ENCODE assay signal across 27 mouse cellular contexts in genomic region chr10:115814878-115815277, GRCm38 (mm10). TPM values are rescaled to one million over a fixed set of nuclear protein-coding genes. Genes with fewer than 3 reads are reported as not detected.
DNase-seq lines count a peak whose midpoint lies in the region; ATAC-seq and TF ChIP-seq lines count a peak whose summit lies in the region.
"Had no signal": no experiment of that assay in that cellular context is flagged by ENCODE, and none has a peak within 500 bp of the region (broad histone marks: within the 10 kb centered on the region; RNA-seq: fewer than 3 reads in every experiment).

No protein-coding gene starts in this region.

- ATAC-seq in intestine, embryonic 15.5 days = peak; percentile 27; the same call in 1 of the 2 replicates
- ATAC-seq in stomach, postnatal 0 days (ENCODE audit: low FRiP score, low TSS enrichment) = no peak
- ATAC-seq: CD4-positive, CD25-positive, alpha-beta regulatory T cell, adult 4 months; forebrain, embryonic 15.5 days had no signal

- no peaks in the 10 kb centered on the region for H3K79me2 ChIP-seq in myocyte (ENCODE audit: control insufficient read depth, insufficient read depth)

- no peak overlapping the region for H3K27ac ChIP-seq in intestine, embryonic 15.5 days
- no peak overlapping the region for H3K27ac ChIP-seq in stomach, postnatal 0 days (replicated peaks)
- H3K27ac ChIP-seq: embryonic facial prominence, embryonic 10.5 days; embryonic facial prominence, embryonic 13.5 days; forebrain, embryonic 12.5 days; forebrain, embryonic 15.5 days; heart, adult 2 months; hindbrain, embryonic 12.5 days; hindbrain, embryonic 15.5 days had no signal

- no peaks in the 10 kb centered on the region for H3K36me3 ChIP-seq in intestine, embryonic 15.5 days
- H3K36me3 ChIP-seq in myocyte (ENCODE audit: control insufficient read depth, insufficient read depth) = no peaks in the 10 kb centered on the region
- no peaks in the 10 kb centered on the region for H3K36me3 ChIP-seq in stomach, postnatal 0 days (ENCODE audit: control insufficient read depth, insufficient read depth, low read length)
- H3K36me3 ChIP-seq: embryonic facial prominence, embryonic 10.5 days; embryonic facial prominence, embryonic 13.5 days; forebrain, embryonic 12.5 days; forebrain, embryonic 15.5 days; hindbrain, embryonic 12.5 days; hindbrain, embryonic 15.5 days had no signal

- H3K4me2 ChIP-seq in intestine, embryonic 15.5 days (replicated peaks) = peak overlapping the region; percentile 5
- H3K4me2 ChIP-seq in myocyte (ENCODE audit: low read depth) = peak overlapping the region; percentile 60
- peak overlapping the region; percentile 15 for H3K4me2 ChIP-seq in stomach, postnatal 0 days (replicated peaks; ENCODE audit: low read depth)
- H3K4me2 ChIP-seq: embryonic facial prominence, embryonic 13.5 days; forebrain, embryonic 12.5 days; forebrain, embryonic 15.5 days; heart, embryonic 11.5 days; hindbrain, embryonic 12.5 days; hindbrain, embryonic 15.5 days had no signal

- H3K27me3 ChIP-seq in intestine, embryonic 15.5 days (replicated peaks) = no peaks in the 10 kb centered on the region
- H3K27me3 ChIP-seq in myocyte (ENCODE audit: control insufficient read depth, insufficient read depth, insufficient read length) = no peaks in the 10 kb centered on the region
- H3K27me3 ChIP-seq in stomach, postnatal 0 days (ENCODE audit: control insufficient read depth, insufficient read depth, low read length) = no peaks in the 10 kb centered on the region
- H3K27me3 ChIP-seq: embryonic facial prominence, embryonic 13.5 days; forebrain, embryonic 12.5 days; forebrain, embryonic 15.5 days; hindbrain, embryonic 12.5 days; hindbrain, embryonic 15.5 days had no signal

- TF ChIP-seq POLR2A in myocyte (IDR thresholded peaks at IDR 0.05; ENCODE audit: insufficient read length, low read depth) = no peak

- no peaks in the 10 kb centered on the region for H3K4me1 ChIP-seq in intestine, embryonic 15.5 days (replicated peaks)
- no peaks in the 10 kb centered on the region for H3K4me1 ChIP-seq in stomach, postnatal 0 days (replicated peaks; ENCODE audit: control insufficient read depth, insufficient read depth)
- H3K4me1 ChIP-seq: embryonic facial prominence, embryonic 13.5 days; forebrain, embryonic 12.5 days; forebrain, embryonic 15.5 days; hindbrain, embryonic 12.5 days; hindbrain, embryonic 15.5 days had no signal

- no peak overlapping the region for H3K9ac ChIP-seq in intestine, embryonic 15.5 days
- H3K9ac ChIP-seq in stomach, postnatal 0 days (ENCODE audit: low read length) = no peak overlapping the region
- H3K9ac ChIP-seq: embryonic facial prominence, embryonic 13.5 days; forebrain, embryonic 12.5 days; forebrain, embryonic 15.5 days; hindbrain, embryonic 12.5 days; hindbrain, embryonic 15.5 days had no signal

- DNase-seq in urinary bladder, postnatal 25 days (ENCODE audit: low spot score) = peak; percentile 30
- no peak for DNase-seq in urinary bladder, adult 2 months (ENCODE audit: low spot score)
- no peak for DNase-seq in stomach, postnatal 0 days (ENCODE audit: low spot score)
- no peak for DNase-seq in heart, adult 9 months (ENCODE audit: low spot score in 2 of 2)
- no peak for DNase-seq in right cerebral cortex, adult 18-20 months
- no peak for DNase-seq in lung, postnatal 25 days (ENCODE audit: low spot score)
- DNase-seq: adrenal gland, adult 2 months; adrenal gland, postnatal 14 days; B cell, adult 2 months; cerebellum, adult 11 months; cerebellum, adult 2 months; cerebellum, adult 9-11 months; cerebellum, postnatal 36 days; embryo, embryonic 11 days; gastrocnemius, postnatal 25 days; heart, adult 2 months had no signal

- TF ChIP-seq CTCF in stomach, postnatal 0 days (IDR thresholded peaks at IDR 0.05; ENCODE audit: low read depth) = no peak

- no peaks in the 10 kb centered on the region for H3K9me3 ChIP-seq in intestine, embryonic 15.5 days
- H3K9me3 ChIP-seq in stomach, postnatal 0 days (ENCODE audit: control insufficient read depth, low read length) = no peaks in the 10 kb centered on the region
- H3K9me3 ChIP-seq: embryonic facial prominence, embryonic 10.5 days; embryonic facial prominence, embryonic 13.5 days; forebrain, embryonic 12.5 days; forebrain, embryonic 15.5 days; hindbrain, embryonic 12.5 days; hindbrain, embryonic 15.5 days had no signal

- TF ChIP-seq EP300 in stomach, postnatal 0 days (optimal IDR thresholded peaks at IDR 0.05) = no peak

- no peak overlapping the region; the same call in 1 of the 2 replicates for H3K4me3 ChIP-seq in intestine, embryonic 15.5 days (replicated peaks)
- H3K4me3 ChIP-seq in myocyte = peak overlapping the region; percentile 7
- no peak overlapping the region for H3K4me3 ChIP-seq in stomach, postnatal 0 days (ENCODE audit: low read depth, low read length)
- H3K4me3 ChIP-seq: embryonic facial prominence, embryonic 10.5 days; embryonic facial prominence, embryonic 13.5 days; erythroblast, embryonic 14.5 days; forebrain, embryonic 12.5 days; forebrain, embryonic 15.5 days; heart, adult 2 months; hindbrain, embryonic 12.5 days; hindbrain, embryonic 15.5 days had no signal

- WGBS in intestine, embryonic 15.5 days = 59% methylated on average over 11 of the region's 11 CpGs
- WGBS in stomach, postnatal 0 days = 71% methylated on average over 11 of the region's 11 CpGs

- no peak overlapping the region for H3ac ChIP-seq in myocyte (ENCODE audit: control insufficient read depth, insufficient read length)

TF ChIP-seq in myocyte, 11 proteins besides CTCF, POLR2A, EP300 and RAD21:
- TF ChIP-seq CEBPB (IDR thresholded peaks at IDR 0.05; ENCODE audit: insufficient read depth, poor library complexity, severe bottlenecking) = peak; percentile 53
- no peak for TF ChIP-seq REST (IDR thresholded peaks at IDR 0.05; ENCODE audit: insufficient read depth, insufficient read length)

RNA-seq across cellular contexts. Expression of gene Tspan8, which starts 1.8 kb away (rescaled TPM):
- 113 and 130 TPM in 2 replicates for polyA plus RNA-seq in urinary bladder, adult 2 months (2012; rRNA removed)
- polyA plus RNA-seq in intestine, embryonic 15.5 days (2015; fragmentation: Nextera tagmentation; extraction: Ambion mirVana) = 205 and 222 TPM in 2 replicates
- polyA plus RNA-seq in myocyte (2012; fragmentation: generic; extraction: Trizol) = 1.4 TPM
- polyA plus RNA-seq in stomach, postnatal 0 days (2015; fragmentation: Nextera tagmentation; extraction: Ambion mirVana) = 250 and 264 TPM in 2 replicates
- polyA plus RNA-seq: adrenal gland, adult 2 months; CD4-positive, CD25-positive, alpha-beta regulatory T cell, adult 4 months had no signal

Comparison
In these comparisons a context has a peak if more than half of its experiments do, and no peak if none do; other contexts are left out.
1. H3K4me2 ChIP-seq: peak in every context shown above with its lines; median percentile 60 in myocyte; 15 in stomach, postnatal 0 days; 5 in intestine, embryonic 15.5 days.
2. RNA of gene Tspan8, which starts 1.8 kb away (polyA plus RNA-seq): 250 to 264 TPM in stomach, postnatal 0 days, 205 to 222 TPM in intestine, embryonic 15.5 days and 113 to 130 TPM in urinary bladder, adult 2 months; 1.4 TPM in myocyte (single experiment); every median in the first group is over 10 times any median in the second.